Mouse (Mus musculus): ENCODE results near the gene Neil3. TPM values are rescaled to one million over a fixed set of nuclear protein-coding genes. Genes with fewer than 3 reads are reported as not detected.

Gene Neil3
- polyA plus RNA-seq, 2 experiments = 24.7 to 26.7 TPM

DNA sequence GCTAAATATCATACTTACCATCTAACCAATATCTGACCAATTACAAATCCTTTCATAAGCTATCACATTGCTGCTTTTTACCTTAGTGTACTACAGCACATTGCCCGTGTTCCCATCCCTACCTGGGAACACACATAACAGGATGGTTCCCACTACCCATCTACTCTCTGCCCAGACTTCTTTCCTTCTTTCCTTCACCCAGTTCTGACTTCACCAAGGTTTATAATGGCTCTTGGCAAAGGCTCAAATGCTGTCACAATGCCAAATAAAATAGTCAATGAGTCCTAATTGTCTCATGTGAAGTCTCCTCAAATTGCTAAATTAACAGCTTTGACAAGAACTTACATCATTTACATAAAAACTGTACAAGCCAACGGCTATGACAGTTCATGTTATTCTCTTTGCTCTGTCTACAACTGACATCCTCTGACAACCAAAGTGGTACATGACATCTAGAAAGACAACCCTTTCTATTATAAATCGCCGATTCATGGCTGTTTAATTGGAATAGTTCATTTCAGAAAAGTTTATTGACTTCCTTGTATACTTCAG, 9.9 kb downstream of the Neil3 start:
- DNase-seq (ENCODE audit: low read depth in 3 of 3, low spot score in 3 of 3) (no peak), ATAC-seq (ENCODE audit: insufficient read depth) (no peak)
- Histone ChIP-seq H3K27me3 (ENCODE audit: control insufficient read depth, insufficient read depth, low read length) (no peaks in the 10 kb centered on the region), H3K36me3 (replicated peaks; ENCODE audit: control insufficient read depth, insufficient read depth, low read depth) (no peaks in the 10 kb centered on the region; the same call in 1 of the 2 replicates), H3K4me2 (ENCODE audit: low read depth) (no peak overlapping the region), H3K4me3 (ENCODE audit: insufficient read depth in 1 of 2, low read depth in 2 of 2, low read length in 2 of 2) (no peak overlapping the region), H3K27ac (no peak overlapping the region), H3K9me3 (ENCODE audit: control insufficient read depth, low read length) (no peaks in the 10 kb centered on the region), H3K4me1 (replicated peaks; ENCODE audit: control insufficient read depth in 2 of 2, insufficient read depth in 2 of 2, low read length in 1 of 2) (peaks cover 0 to 3% of the 10 kb centered on the region in 2 experiments; a peak in 2 of 4 replicates), H3K9ac (replicated peaks) (no peak overlapping the region)
- TF ChIP-seq CTCF (IDR thresholded peaks at IDR 0.05; ENCODE audit: low read depth) (no peak), EP300 (IDR thresholded peaks at IDR 0.05; ENCODE audit: low read depth) (no peak)
- WGBS (ENCODE audit: insufficient replicate concordance) = 85% methylated on average over 4 of the region's 4 CpGs

DNA sequence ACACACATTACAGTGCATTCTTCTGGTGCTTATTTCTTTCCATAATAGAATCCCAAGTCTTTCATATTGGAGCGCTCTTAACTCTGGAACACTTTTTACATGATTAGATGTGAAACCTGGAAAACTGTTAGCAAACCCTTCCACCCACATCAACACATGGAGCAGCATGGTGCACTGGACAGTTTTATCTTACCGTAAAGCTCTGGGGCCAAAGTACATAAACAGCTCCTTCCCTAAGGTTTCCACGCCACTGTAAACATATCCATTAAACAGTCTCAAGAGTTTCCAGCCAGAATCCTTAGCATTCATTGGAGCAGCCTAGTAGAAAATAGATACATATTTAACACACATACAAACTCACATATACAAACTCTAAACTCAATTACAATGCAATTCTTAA, 15.4 kb downstream of the Neil3 start:
- Histone ChIP-seq H3K9ac (replicated peaks) (no peak overlapping the region), H3K4me1 (replicated peaks; ENCODE audit: control insufficient read depth in 2 of 2, insufficient read depth in 2 of 2, low read length in 1 of 2) (no peaks in the 10 kb centered on the region), H3K27me3 (ENCODE audit: control insufficient read depth, insufficient read depth, low read length) (no peaks in the 10 kb centered on the region), H3K36me3 (replicated peaks; ENCODE audit: control insufficient read depth, insufficient read depth, low read depth) (peaks cover 11% of the 10 kb centered on the region), H3K4me2 (ENCODE audit: low read depth) (no peak overlapping the region), H3K27ac (no peak overlapping the region), H3K4me3 (ENCODE audit: insufficient read depth in 1 of 2, low read depth in 2 of 2, low read length in 2 of 2) (no peak overlapping the region), H3K9me3 (ENCODE audit: control insufficient read depth, low read length) (no peaks in the 10 kb centered on the region)
- WGBS (ENCODE audit: insufficient replicate concordance) = 87% methylated on average over 3 of the region's 3 CpGs
- TF ChIP-seq EP300 (IDR thresholded peaks at IDR 0.05; ENCODE audit: low read depth) = no peak
- TF ChIP-seq CTCF (IDR thresholded peaks at IDR 0.05; ENCODE audit: low read depth) = no peak
- ATAC-seq (ENCODE audit: insufficient read depth) (no peak), DNase-seq (ENCODE audit: low read depth in 3 of 3, low spot score in 3 of 3) (no peak)

DNA sequence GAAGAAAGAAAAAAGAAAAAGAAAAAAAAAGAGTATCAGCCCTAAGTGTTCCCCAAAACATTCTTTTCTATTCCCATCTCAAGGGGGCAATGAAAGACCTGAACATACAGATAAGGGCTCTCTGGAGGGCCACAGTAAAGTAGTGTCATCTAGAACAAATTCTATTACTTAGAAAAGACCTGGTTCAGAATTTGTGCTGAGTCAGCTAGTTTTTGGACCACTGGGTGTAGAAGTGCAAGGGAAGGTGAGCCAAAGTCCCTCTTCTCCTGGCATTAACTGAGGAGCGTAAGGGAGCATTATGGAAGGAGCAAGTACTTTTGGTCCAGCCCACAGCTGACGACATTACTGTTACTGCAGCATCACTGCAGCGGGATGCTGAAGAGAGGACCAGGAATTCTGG, 19.7 kb downstream of the Neil3 start:
- 90% methylated on average over 3 of the region's 3 CpGs for WGBS (ENCODE audit: insufficient replicate concordance)
- TF ChIP-seq CTCF (IDR thresholded peaks at IDR 0.05; ENCODE audit: low read depth) (no peak), EP300 (IDR thresholded peaks at IDR 0.05; ENCODE audit: low read depth) (no peak)
- Histone ChIP-seq H3K9me3 (ENCODE audit: control insufficient read depth, low read length) (no peaks in the 10 kb centered on the region), H3K4me2 (ENCODE audit: low read depth) (no peak overlapping the region), H3K9ac (replicated peaks) (no peak overlapping the region), H3K4me1 (replicated peaks; ENCODE audit: control insufficient read depth in 2 of 2, insufficient read depth in 2 of 2, low read length in 1 of 2) (no peaks in the 10 kb centered on the region), H3K36me3 (replicated peaks; ENCODE audit: control insufficient read depth, insufficient read depth, low read depth) (peaks cover 11% of the 10 kb centered on the region), H3K27me3 (ENCODE audit: control insufficient read depth, insufficient read depth, low read length) (no peaks in the 10 kb centered on the region), H3K4me3 (ENCODE audit: insufficient read depth in 1 of 2, low read depth in 2 of 2, low read length in 2 of 2) (no peak overlapping the region), H3K27ac (no peak overlapping the region)
- ATAC-seq (ENCODE audit: insufficient read depth) = no peak
- DNase-seq (ENCODE audit: low read depth in 3 of 3, low spot score in 3 of 3) = no peak

DNA sequence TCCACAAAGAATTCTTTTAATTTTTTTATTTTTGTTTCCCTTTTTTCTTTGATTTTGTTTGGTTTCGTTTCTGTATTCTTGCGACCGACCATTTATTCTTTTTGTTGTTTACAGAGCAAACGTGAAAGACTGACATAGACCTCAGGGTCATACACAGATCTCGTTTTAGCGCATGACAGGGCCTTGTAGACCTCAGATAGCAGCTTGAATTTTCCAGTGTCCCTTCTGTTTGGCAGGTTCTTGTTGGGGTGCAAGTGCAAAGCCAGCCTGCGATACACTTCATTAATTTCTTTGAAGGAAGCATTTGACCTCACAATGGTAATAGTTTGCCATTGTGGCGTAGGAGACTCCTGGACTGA, 24.6 kb downstream of the Neil3 start:
- DNase-seq (ENCODE audit: low read depth in 3 of 3, low spot score in 3 of 3) = no peak
- 84% methylated on average over 8 of the region's 8 CpGs for WGBS (ENCODE audit: insufficient replicate concordance)
- Histone ChIP-seq H3K9me3 (ENCODE audit: control insufficient read depth, low read length) (no peaks in the 10 kb centered on the region), H3K4me3 (ENCODE audit: insufficient read depth in 1 of 2, low read depth in 2 of 2, low read length in 2 of 2) (no peak overlapping the region), H3K27me3 (ENCODE audit: control insufficient read depth, insufficient read depth, low read length) (no peaks in the 10 kb centered on the region), H3K4me1 (replicated peaks; ENCODE audit: control insufficient read depth in 2 of 2, insufficient read depth in 2 of 2, low read length in 1 of 2) (no peaks in the 10 kb centered on the region), H3K36me3 (replicated peaks; ENCODE audit: control insufficient read depth, insufficient read depth, low read depth) (peaks cover 5% of the 10 kb centered on the region), H3K27ac (no peak overlapping the region), H3K9ac (replicated peaks) (no peak overlapping the region), H3K4me2 (ENCODE audit: low read depth) (no peak overlapping the region)
- no peak for TF ChIP-seq EP300 (IDR thresholded peaks at IDR 0.05; ENCODE audit: low read depth)
- TF ChIP-seq CTCF (IDR thresholded peaks at IDR 0.05; ENCODE audit: low read depth) = no peak
- no peak for ATAC-seq (ENCODE audit: insufficient read depth)

DNA sequence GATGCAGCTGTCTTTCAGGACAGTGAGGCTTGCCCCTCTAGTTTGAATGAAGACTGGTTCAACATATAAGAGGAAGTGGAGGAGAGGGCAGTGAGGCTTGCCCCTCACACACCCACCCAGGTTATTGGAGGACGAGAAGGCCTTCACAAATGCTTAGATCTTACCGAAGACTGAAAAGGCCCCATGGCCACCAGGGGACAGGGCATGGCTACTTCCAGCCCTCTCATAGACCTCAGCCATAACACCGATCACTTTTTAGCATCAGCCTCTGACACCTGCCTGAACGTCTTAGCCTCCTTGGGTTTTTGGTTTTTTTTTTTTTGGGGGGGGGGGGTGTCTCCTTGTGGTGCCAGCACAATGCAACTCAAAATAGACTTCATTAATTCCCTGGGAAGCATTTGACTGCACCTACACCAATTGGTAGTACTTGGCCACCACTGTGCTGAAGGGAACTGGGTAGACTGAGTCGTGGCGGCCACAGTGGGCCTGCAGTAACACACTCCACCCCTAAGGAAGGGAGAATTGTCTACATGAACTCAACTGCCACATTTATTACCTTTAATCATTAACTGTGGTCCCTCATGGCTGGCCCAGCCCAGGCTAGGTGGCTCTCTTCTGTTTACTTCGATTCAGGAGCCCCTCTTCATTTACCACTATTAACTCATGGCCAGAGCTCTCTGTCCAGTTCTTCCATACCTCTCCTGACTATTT, 25.1 kb downstream of the Neil3 start:
- no peaks in the 10 kb centered on the region for H3K27me3 ChIP-seq (ENCODE audit: control insufficient read depth, insufficient read depth, low read length)
- H3K4me2 ChIP-seq (ENCODE audit: low read depth) = no peak overlapping the region
- H3K9me3 ChIP-seq (ENCODE audit: control insufficient read depth, low read length) = no peaks in the 10 kb centered on the region
- H3K27ac ChIP-seq = no peak overlapping the region
- ATAC-seq (ENCODE audit: insufficient read depth) (no peak), DNase-seq (ENCODE audit: low read depth in 3 of 3, low spot score in 3 of 3) (no peak)
- peaks cover 5% of the 10 kb centered on the region for H3K36me3 ChIP-seq (replicated peaks; ENCODE audit: control insufficient read depth, insufficient read depth, low read depth)
- 83% methylated on average over 7 of the region's 7 CpGs for WGBS (ENCODE audit: insufficient replicate concordance)
- no peaks in the 10 kb centered on the region for H3K4me1 ChIP-seq (replicated peaks; ENCODE audit: control insufficient read depth in 2 of 2, insufficient read depth in 2 of 2, low read length in 1 of 2)
- TF ChIP-seq CTCF (IDR thresholded peaks at IDR 0.05; ENCODE audit: low read depth) (no peak), EP300 (IDR thresholded peaks at IDR 0.05; ENCODE audit: low read depth) (no peak)
- H3K4me3 ChIP-seq (ENCODE audit: insufficient read depth in 1 of 2, low read depth in 2 of 2, low read length in 2 of 2) = no peak overlapping the region
- H3K9ac ChIP-seq (replicated peaks) = no peak overlapping the region
